In the genomic region with DNA sequence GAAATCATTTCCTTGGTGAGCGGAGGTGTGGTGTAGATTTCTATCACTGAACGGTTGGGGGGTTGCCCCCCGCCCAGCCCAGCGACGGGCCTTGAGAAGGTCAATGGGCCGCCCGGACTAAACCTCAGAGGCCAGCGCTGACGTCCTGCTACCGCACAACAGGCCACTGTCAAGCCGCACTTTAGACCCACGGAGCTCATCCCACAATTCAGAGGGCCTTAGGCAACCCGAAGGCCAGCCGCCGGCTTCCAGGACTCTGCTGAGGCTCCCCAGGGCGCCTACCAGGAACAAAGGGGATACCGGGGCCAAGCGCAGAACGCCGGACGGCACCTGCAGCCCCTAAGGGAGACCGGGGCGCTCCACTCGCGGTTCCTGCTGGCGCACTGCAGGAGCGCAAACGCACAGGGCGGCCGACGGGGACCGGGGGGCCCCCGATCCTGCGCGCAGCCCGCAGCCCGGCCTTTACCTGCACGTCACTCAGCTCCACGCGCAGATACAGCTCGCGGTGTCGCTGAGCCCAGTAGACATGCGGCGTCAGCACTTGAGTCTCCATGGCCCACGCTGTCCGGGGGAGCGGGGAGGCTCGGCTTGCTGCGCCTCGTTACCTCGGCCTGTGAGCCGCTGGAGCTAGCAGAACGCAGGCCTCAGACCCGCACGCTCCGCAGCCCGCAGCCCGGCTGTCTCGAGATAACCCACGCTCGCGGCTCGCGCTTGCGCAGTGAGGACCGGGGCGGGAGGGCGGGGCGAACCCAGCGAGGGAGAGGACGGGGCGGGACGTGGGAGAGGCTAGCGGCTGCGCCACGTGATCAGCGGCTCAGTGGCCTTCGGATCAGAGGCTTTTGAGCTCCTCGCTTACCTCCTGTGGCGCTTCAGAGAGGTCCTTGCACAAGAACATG, we compare ENCODE assay signal across 8 mouse cellular contexts. TPM values are rescaled to one million over a fixed set of nuclear protein-coding genes. Genes with fewer than 3 reads are reported as not detected.
DNase-seq lines count a peak whose midpoint lies in the region; TF ChIP-seq lines count a peak whose summit lies in the region.

Gene Hacd3 (minus strand): TSS at position 703 of the 896 bp plus-strand sequence.

- H3K79me2 ChIP-seq in macrophage (ENCODE audit: inconsistent target), result peaks cover 45% of the 10 kb centered on the region; the same call in 1 of the 2 replicates

- TF ChIP-seq CTCF in left cerebral cortex, adult 2 months (IDR thresholded peaks at IDR 0.05), result no peak

- peak within 1 kb of the TSS; percentile 88 for H3K4me3 ChIP-seq in left cerebral cortex, adult 2 months
- peak within 1 kb of the TSS; percentile 46 for H3K4me3 ChIP-seq in macrophage (ENCODE audit: inconsistent target)

- WGBS in macrophage (ENCODE audit: missing documents), result 1% methylated on average over 70 of the region's 81 CpGs

- H3K27ac ChIP-seq in left cerebral cortex, adult 2 months, result peak within 1 kb of the TSS; percentile 97
- peak within 1 kb of the TSS; percentile 78 for H3K27ac ChIP-seq in macrophage

- intact Hi-C loops in left cerebral cortex, adult 2 months (cut with DNase I), result no loop called here

- H3K36me3 ChIP-seq in macrophage (ENCODE audit: inconsistent target), result no peaks in the 10 kb centered on the region

- DNase-seq in adrenal gland, adult (ENCODE audit: inconsistent age in 2 of 2, low spot score in 1 of 2), result peak; percentile 93 to 96
- DNase-seq in embryo, embryonic 10 days (ENCODE audit: low spot score), result peak; percentile 96
- DNase-seq in gastrocnemius, postnatal 10 days, result peak; percentile 89
- DNase-seq in hindlimb bud, embryonic 11.5 days (ENCODE audit: extremely low spot score, low read depth, low spot score), result peak; percentile 41
- peak; percentile 88 to 90 for DNase-seq in left cerebral cortex, adult 2 months (ENCODE audit: extremely low spot score in 1 of 2, low spot score in 2 of 2)
- peak; percentile 93 for DNase-seq in right cerebral cortex, adult 18-20 months
- DNase-seq in urinary bladder, adult 2 months (ENCODE audit: low spot score), result peak; percentile 84

RNA-seq across cellular contexts. Expression of gene Hacd3, which starts in this region (rescaled TPM):
- total RNA-seq in gastrocnemius, postnatal 10 days (2021), result 10 to 100 TPM; 14.4 to 16.7 TPM
- total RNA-seq in left cerebral cortex, adult 2 months (2021), result 100 to 1,000 TPM; 148 to 158 TPM
- total RNA-seq in macrophage (2018; cell fraction: chromatin; rRNA removed), result 10 to 100 TPM in 17 of 26 experiments, 1 to 10 TPM in 9; 6.0 to 20.1 (median 12.4) TPM
- total RNA-seq in macrophage (2018; cell fraction: cytosol; rRNA removed), result 10 to 100 TPM; 19.6 to 43.2 (median 30.8) TPM
- total RNA-seq in macrophage (2018; cell fraction: nucleus; rRNA removed), result 10 to 100 TPM; 13.5 to 55.0 (median 28.6) TPM
- polyA plus RNA-seq in macrophage (2018), result 22.9 to 48.0 TPM (median 31.6 TPM) in 3 replicates
- 59.1 and 61.7 TPM in 2 replicates for polyA plus RNA-seq in urinary bladder, adult 2 months (2012; rRNA removed)

Comparison
In these comparisons a context has a peak if more than half of its experiments do, and no peak if none do; other contexts are left out.
1. Peak in every context shown above with its lines: DNase-seq, H3K4me3 ChIP-seq and H3K27ac ChIP-seq.
2. RNA of gene Hacd3 (total RNA-seq): 148 to 158 TPM in left cerebral cortex, adult 2 months; 14.4 to 16.7 TPM in gastrocnemius, postnatal 10 days; every median in the first group is over 4 times any median in the second.
3. DNase-seq: peak in every context shown above with its lines; median percentile 96 in embryo, embryonic 10 days; 94 in adrenal gland, adult; 93 in right cerebral cortex, adult 18-20 months; 89 in gastrocnemius, postnatal 10 days; 89 in left cerebral cortex, adult 2 months; 84 in urinary bladder, adult 2 months; 41 in hindlimb bud, embryonic 11.5 days.